22 mouse cellular contexts compared by ENCODE assay signal in the genomic region with DNA sequence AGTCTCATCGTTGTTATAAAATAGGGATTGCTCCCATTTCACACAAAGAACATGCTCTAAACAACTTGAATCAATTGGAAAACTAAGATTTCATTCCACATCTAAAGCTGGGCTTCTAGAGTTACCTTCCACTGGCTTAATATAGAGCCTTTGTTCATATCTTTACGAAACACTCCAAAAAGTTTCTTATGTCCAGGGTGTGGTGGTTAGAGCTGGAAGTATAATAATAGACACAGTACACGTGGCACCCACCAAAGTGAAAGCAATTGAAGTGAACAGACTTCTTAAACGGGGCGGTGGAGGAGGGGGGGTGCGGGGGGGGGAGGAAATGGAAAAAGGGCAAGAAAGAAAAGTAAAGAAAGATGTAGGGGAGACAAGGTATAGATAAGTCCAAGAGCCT. TPM values are rescaled to one million over a fixed set of nuclear protein-coding genes. Genes with fewer than 3 reads are reported as not detected.
DNase-seq lines count a peak whose midpoint lies in the region; ATAC-seq and TF ChIP-seq lines count a peak whose summit lies in the region.
"Had no signal": no experiment of that assay in that cellular context is flagged by ENCODE, and none has a peak within 500 bp of the region (broad histone marks: within the 10 kb centered on the region; RNA-seq: fewer than 3 reads in every experiment).

No protein-coding gene starts in this region.

- no peak for TF ChIP-seq RAD21 in CH12.LX (IDR thresholded peaks at IDR 0.05; ENCODE audit: low read depth, low read length)

- no peaks in the 10 kb centered on the region for H3K9me3 ChIP-seq in liver, embryonic 14.5 days (ENCODE audit: control insufficient read depth, low read length)
- no peaks in the 10 kb centered on the region for H3K9me3 ChIP-seq in CH12.LX (replicated peaks; ENCODE audit: low read length)
- no peaks in the 10 kb centered on the region for H3K9me3 ChIP-seq in forebrain, embryonic 12.5 days
- H3K9me3 ChIP-seq: embryonic facial prominence, embryonic 13.5 days; forebrain, embryonic 13.5 days; heart, embryonic 10.5 days; neural tube, embryonic 13.5 days had no signal

- no peak for TF ChIP-seq EP300 in liver, embryonic 14.5 days (IDR thresholded peaks at IDR 0.05; ENCODE audit: low read depth)
- TF ChIP-seq EP300 in CH12.LX (IDR thresholded peaks at IDR 0.05; ENCODE audit: low read length), result no peak

- TF ChIP-seq CTCF in liver, embryonic 14.5 days (IDR thresholded peaks at IDR 0.05; ENCODE audit: low read depth), result no peak
- TF ChIP-seq CTCF in CH12.LX (conservative IDR thresholded peaks at IDR 0.05 in 1 of 2, IDR thresholded peaks at IDR 0.05 in 1 of 2; ENCODE audit: low read depth in 2 of 2, low read length in 2 of 2), result no peak

- no peak for ATAC-seq in liver, embryonic 14.5 days (ENCODE audit: insufficient read depth)
- no peak for ATAC-seq in forebrain, embryonic 12.5 days (ENCODE audit: low FRiP score)
- ATAC-seq: forebrain, embryonic 13.5 days had no signal

- no peak overlapping the region for H3K9ac ChIP-seq in liver, embryonic 14.5 days (replicated peaks)
- H3K9ac ChIP-seq in CH12.LX (ENCODE audit: insufficient read depth, low read depth), result no peak overlapping the region; the same call in 1 of the 2 replicates
- no peak overlapping the region for H3K9ac ChIP-seq in forebrain, embryonic 12.5 days
- H3K9ac ChIP-seq: embryonic facial prominence, embryonic 13.5 days; forebrain, embryonic 13.5 days; neural tube, embryonic 13.5 days had no signal

- H3K4me1 ChIP-seq in liver, embryonic 14.5 days (replicated peaks; ENCODE audit: control insufficient read depth in 2 of 2, insufficient read depth in 2 of 2, low read length in 1 of 2), result peaks cover 12 to 24% of the 10 kb centered on the region in 2 experiments
- H3K4me1 ChIP-seq in CH12.LX (ENCODE audit: control insufficient read depth in 1 of 2, insufficient read depth in 2 of 2), result peaks cover 10 to 32% of the 10 kb centered on the region in 2 experiments
- peaks cover 27% of the 10 kb centered on the region for H3K4me1 ChIP-seq in forebrain, embryonic 12.5 days

- no peak overlapping the region for H3K4me3 ChIP-seq in liver, embryonic 14.5 days (ENCODE audit: insufficient read depth in 1 of 2, low read depth in 2 of 2, low read length in 2 of 2)
- H3K4me3 ChIP-seq in CH12.LX (replicated peaks in 1 of 3; ENCODE audit: low read depth in 2 of 3, low read length in 2 of 3, poor library complexity in 1 of 3) (no peak overlapping the region), macrophage (ENCODE audit: inconsistent target) (no peak overlapping the region)
- no peak overlapping the region for H3K4me3 ChIP-seq in forebrain, embryonic 12.5 days (replicated peaks)
- H3K4me3 ChIP-seq: embryonic facial prominence, embryonic 13.5 days; forebrain, embryonic 13.5 days; heart, embryonic 10.5 days; left cerebral cortex, adult 2 months; neural tube, embryonic 13.5 days had no signal

- TF ChIP-seq POLR2A in CH12.LX (IDR thresholded peaks at IDR 0.05; ENCODE audit: low read depth, low read length), result no peak

- no peak for DNase-seq in liver, embryonic 14.5 days (ENCODE audit: low read depth in 3 of 3, low spot score in 3 of 3)
- DNase-seq in liver (no peak), CH12.LX (ENCODE audit: extremely low read depth) (no peak)
- peak; percentile 51 for DNase-seq in CD4-positive helper T cell, adult 2 months (ENCODE audit: low read depth, low spot score)
- DNase-seq in right cerebral cortex, postnatal 25 days, result no peak
- no peak for DNase-seq in heart, adult 9 months (ENCODE audit: low spot score in 2 of 2)
- DNase-seq: adrenal gland, adult 2 months; cerebellum, adult 2 months; cerebellum, postnatal 25 days; gastrocnemius, postnatal 36 days; kidney, adult 18-20 months; kidney, postnatal 4 days; lung, adult 2 months; lung, postnatal 14 days; right cerebral cortex, adult 18-20 months had no signal

- H3K79me2 ChIP-seq in CH12.LX (replicated peaks; ENCODE audit: control insufficient read depth, extremely low read depth, insufficient read depth, poor library complexity, severe bottlenecking), result peaks cover 32% of the 10 kb centered on the region
- peaks cover 32% of the 10 kb centered on the region for H3K79me2 ChIP-seq in macrophage (ENCODE audit: inconsistent target)

- in situ Hi-C loops in CH12.LX (cut with MboI; ENCODE audit: low pct_ligation_motif_present, low pct_unique_long_range_greater_than_20kb, low sequenced_read_pairs), result no loop called here

- H3K27ac ChIP-seq in liver, embryonic 14.5 days, result no peak overlapping the region
- no peak overlapping the region for H3K27ac ChIP-seq in CH12.LX (ENCODE audit: insufficient read depth, low read depth)
- H3K27ac ChIP-seq in macrophage, result peak overlapping the region; percentile 94
- no peak overlapping the region for H3K27ac ChIP-seq in forebrain, embryonic 12.5 days
- H3K27ac ChIP-seq: embryonic facial prominence, embryonic 13.5 days had no signal

- WGBS in liver, embryonic 14.5 days (ENCODE audit: insufficient replicate concordance), result 33% methylated on average over 6 of the region's 6 CpGs
- 83% methylated on average over 2 of the region's 6 CpGs for WGBS in macrophage (ENCODE audit: missing documents)
- WGBS in forebrain, embryonic 12.5 days, result 83% methylated on average over 6 of the region's 6 CpGs

- no peaks in the 10 kb centered on the region for H3K27me3 ChIP-seq in liver, embryonic 14.5 days (ENCODE audit: control insufficient read depth, insufficient read depth, low read length)
- no peaks in the 10 kb centered on the region for H3K27me3 ChIP-seq in CH12.LX (replicated peaks)
- no peaks in the 10 kb centered on the region for H3K27me3 ChIP-seq in forebrain, embryonic 12.5 days
- H3K27me3 ChIP-seq: embryonic facial prominence, embryonic 13.5 days; forebrain, embryonic 13.5 days; neural tube, embryonic 13.5 days had no signal

- peak overlapping the region; percentile 24 for H3K4me2 ChIP-seq in liver, embryonic 14.5 days (ENCODE audit: low read depth)
- H3K4me2 ChIP-seq in CH12.LX (ENCODE audit: insufficient read depth, low read depth, poor library complexity, severe bottlenecking), result peak overlapping the region; percentile 65
- no peak overlapping the region for H3K4me2 ChIP-seq in forebrain, embryonic 12.5 days

- dilution Hi-C loops in CH12.LX (cut with MboI; ENCODE audit: extremely low pct_ligation_motif_present, extremely low pct_unique_long_range_greater_than_20kb, low sequenced_read_pairs), result no loop called here

- H3K36me3 ChIP-seq in liver, embryonic 14.5 days (replicated peaks; ENCODE audit: control insufficient read depth, insufficient read depth, low read depth), result no peaks in the 10 kb centered on the region
- H3K36me3 ChIP-seq in CH12.LX (replicated peaks in 1 of 2; ENCODE audit: control insufficient read depth in 1 of 2, insufficient read depth in 1 of 2, low read length in 1 of 2), result peaks cover 0 to 2% of the 10 kb centered on the region in 2 experiments
- H3K36me3 ChIP-seq in macrophage (ENCODE audit: inconsistent target), result no peaks in the 10 kb centered on the region
- H3K36me3 ChIP-seq in forebrain, embryonic 12.5 days (replicated peaks), result no peaks in the 10 kb centered on the region
- H3K36me3 ChIP-seq: embryonic facial prominence, embryonic 13.5 days; heart, embryonic 10.5 days; neural tube, embryonic 13.5 days had no signal

TF ChIP-seq in CH12.LX, 34 proteins besides CTCF, POLR2A, EP300 and RAD21 (continues in another document):
- TF ChIP-seq ELF1 (IDR thresholded peaks at IDR 0.05; ENCODE audit: low read depth, low read length) (no peak), KAT2A (IDR thresholded peaks at IDR 0.05; ENCODE audit: insufficient replicate concordance, low read length) (no peak), UBTF (IDR thresholded peaks at IDR 0.05; ENCODE audit: low read depth, low read length) (no peak), BHLHE40 (IDR thresholded peaks at IDR 0.05; ENCODE audit: low read depth, low read length) (peak; percentile 34; the same call in 1 of the 2 replicates), MXI1 (IDR thresholded peaks at IDR 0.05; ENCODE audit: low read depth, low read length) (peak; percentile 57; the same call in 1 of the 2 replicates), JUND (conservative IDR thresholded peaks at IDR 0.05; ENCODE audit: low read depth, low read length) (no peak), ZNF384 (IDR thresholded peaks at IDR 0.05; ENCODE audit: low read depth, low read length) (no peak), MAX (IDR thresholded peaks at IDR 0.05; ENCODE audit: low read length) (peak; percentile 58; the same call in 1 of the 2 replicates), TCF12 (IDR thresholded peaks at IDR 0.05; ENCODE audit: low read depth, low read length) (no peak), GABPA (IDR thresholded peaks at IDR 0.05; ENCODE audit: insufficient replicate concordance, low read depth, low read length) (no peak), TBP (conservative IDR thresholded peaks at IDR 0.05; ENCODE audit: low read depth, low read length) (0 out of 2 replicates have a peak, but pooled peaks have one; percentile 19), ZKSCAN1 (IDR thresholded peaks at IDR 0.05; ENCODE audit: borderline replicate concordance, low read depth, low read length) (no peak), RCOR1 (conservative IDR thresholded peaks at IDR 0.05; ENCODE audit: low read depth, low read length) (no peak), USF1 (IDR thresholded peaks at IDR 0.05; ENCODE audit: low read depth, low read length) (no peak), USF2 (conservative IDR thresholded peaks at IDR 0.05; ENCODE audit: low read depth, low read length) (no peak), MEF2A (IDR thresholded peaks at IDR 0.05; ENCODE audit: borderline replicate concordance, low read depth, low read length) (0 out of 2 replicates have a peak, but pooled peaks have one; percentile 19), SIN3A (IDR thresholded peaks at IDR 0.05; ENCODE audit: low read length) (no peak), MAFK (IDR thresholded peaks at IDR 0.05; ENCODE audit: insufficient replicate concordance, low read length) (no peak), HCFC1 (IDR thresholded peaks at IDR 0.05; ENCODE audit: low read depth, low read length) (no peak), NELFE (IDR thresholded peaks at IDR 0.05; ENCODE audit: low read depth, low read length) (no peak), SMC3 (IDR thresholded peaks at IDR 0.05; ENCODE audit: low read depth, low read length) (no peak)

RNA-seq across cellular contexts. Expression of gene Hmgcr, which starts 1.5 kb away (rescaled TPM):
- polyA plus RNA-seq in liver, embryonic 14.5 days (2012; rRNA removed), result 26.7 and 36.8 TPM in 2 replicates
- 80.0 and 85.9 TPM in 2 replicates for polyA plus RNA-seq in liver, embryonic 14.5 days (2014; fragmentation: Nextera tagmentation; extraction: Ambion mirVana)
- total RNA-seq in CH12.LX (2012; rRNA removed) (71.6 and 81.1 TPM in 2 replicates), CH12.LX (2014; rRNA removed) (85.1 and 118 TPM in 2 replicates)
- polyA plus RNA-seq in CH12.LX (2012; ENCODE audit: insufficient read length, low read depth) (97.5 and 98.9 TPM in 2 replicates), macrophage (2018) (19.1 to 81.1 TPM (median 66.1 TPM) in 3 replicates)
- total RNA-seq in macrophage (2018; cell fraction: chromatin; rRNA removed), result 100 to 1,000 TPM; 122 to 281 (median 193) TPM
- 10 to 100 TPM; 48.6 to 99.0 (median 71.6) TPM for total RNA-seq in macrophage (2018; cell fraction: cytosol; rRNA removed)
- 100 to 1,000 TPM; 132 to 503 (median 180) TPM for total RNA-seq in macrophage (2018; cell fraction: nucleus; rRNA removed)
- polyA plus RNA-seq in forebrain, embryonic 12.5 days (2016; fragmentation: Nextera tagmentation; extraction: Ambion mirVana), result 187 and 205 TPM in 2 replicates
